Mouse (Mus musculus): ENCODE measurements around the gene Ank. TPM values are rescaled to one million over a fixed set of nuclear protein-coding genes. Genes with fewer than 3 reads are reported as not detected.
"Not testable (repeated sequence)": the region's sequence is repeated elsewhere in the genome, so short reads cannot be mapped to it uniquely, and the experiment has no call there.

The Ank gene
- polyA plus RNA-seq, 1 experiment = 9.7 TPM

DNA sequence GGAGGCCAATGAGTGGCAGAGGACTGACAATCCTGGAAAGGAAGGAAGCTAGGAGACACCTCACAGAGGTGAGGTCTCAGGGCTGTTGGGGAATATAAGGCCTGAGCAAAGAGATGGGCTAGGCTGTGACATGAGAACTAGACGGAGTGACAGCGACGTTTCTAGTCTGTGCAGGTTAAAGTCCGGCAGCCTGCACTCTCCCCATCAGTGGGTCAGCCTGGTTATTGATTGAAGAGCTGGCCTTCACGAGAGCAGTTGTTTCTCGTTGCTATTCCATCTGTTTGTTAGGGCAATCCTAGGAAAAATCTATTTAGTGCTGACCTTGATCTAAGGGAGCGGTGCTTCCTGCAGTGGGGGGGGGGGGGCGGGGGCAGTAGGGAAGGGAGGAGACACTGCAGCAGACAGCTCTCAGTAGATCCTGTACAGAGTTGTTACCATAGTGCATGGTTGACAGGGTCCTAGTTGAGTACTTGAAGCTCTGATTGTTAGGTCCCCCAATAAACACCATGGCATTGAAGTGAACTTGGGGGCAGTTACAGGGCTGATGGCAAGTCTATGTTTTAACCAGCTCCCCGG lies 21.6 kb upstream of the Ank start:
- Histone ChIP-seq H3K9me3 (replicated peaks; ENCODE audit: control insufficient read depth, insufficient read depth, low read length, poor library complexity, severe bottlenecking) (no peaks in the 10 kb centered on the region), H3K4me3 (ENCODE audit: low read depth, low read length) (no peak overlapping the region), H3K27ac (ENCODE audit: insufficient read depth, low read length) (no peak overlapping the region), H3K9ac (ENCODE audit: low read depth, poor library complexity, severe bottlenecking) (no peak overlapping the region), H3K4me1 (ENCODE audit: control insufficient read depth, insufficient read depth, low read length) (no peaks in the 10 kb centered on the region), H3K36me3 (ENCODE audit: control insufficient read depth, insufficient read depth, low read length, poor library complexity, severe bottlenecking) (no peaks in the 10 kb centered on the region), H3K27me3 (ENCODE audit: control insufficient read depth, insufficient read depth, low read length, poor library complexity, severe bottlenecking) (no peaks in the 10 kb centered on the region)
- TF ChIP-seq POLR2A (IDR thresholded peaks at IDR 0.05; ENCODE audit: insufficient read depth, low read length) (no peak), CTCF (IDR thresholded peaks at IDR 0.05; ENCODE audit: low read depth, low read length) (no peak), EP300 (IDR thresholded peaks at IDR 0.05; ENCODE audit: insufficient read depth, low read depth, low read length) (no peak)

DNA sequence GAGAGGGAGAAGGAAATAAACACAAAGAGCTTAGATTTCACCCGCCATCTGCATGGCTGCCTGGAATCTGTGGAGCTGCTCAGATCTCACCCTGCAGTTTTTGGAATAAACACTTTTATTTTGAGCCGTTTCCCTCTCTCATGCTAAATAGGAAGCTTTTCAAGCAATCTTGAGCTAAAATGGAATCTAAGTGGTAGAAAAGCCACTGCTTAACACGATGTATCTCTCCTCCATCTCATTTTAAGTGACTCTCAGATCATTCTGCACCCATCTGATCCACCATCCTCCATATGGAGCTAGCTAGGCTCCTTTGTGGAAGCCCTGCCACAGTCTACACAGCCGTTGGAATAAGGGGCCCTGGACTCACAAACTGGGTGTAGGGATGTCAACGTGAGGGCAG lies 15.8 kb upstream of the Ank start:
- Histone ChIP-seq H3K36me3 (ENCODE audit: control insufficient read depth, insufficient read depth, low read length, poor library complexity, severe bottlenecking) (no peaks in the 10 kb centered on the region), H3K27ac (ENCODE audit: insufficient read depth, low read length) (no peak overlapping the region), H3K27me3 (ENCODE audit: control insufficient read depth, insufficient read depth, low read length, poor library complexity, severe bottlenecking) (no peaks in the 10 kb centered on the region), H3K4me3 (ENCODE audit: low read depth, low read length) (no peak overlapping the region), H3K4me1 (ENCODE audit: control insufficient read depth, insufficient read depth, low read length) (no peaks in the 10 kb centered on the region), H3K9me3 (replicated peaks; ENCODE audit: control insufficient read depth, insufficient read depth, low read length, poor library complexity, severe bottlenecking) (no peaks in the 10 kb centered on the region), H3K9ac (ENCODE audit: low read depth, poor library complexity, severe bottlenecking) (no peak overlapping the region)
- no peak for TF ChIP-seq CTCF (IDR thresholded peaks at IDR 0.05; ENCODE audit: low read depth, low read length)

DNA sequence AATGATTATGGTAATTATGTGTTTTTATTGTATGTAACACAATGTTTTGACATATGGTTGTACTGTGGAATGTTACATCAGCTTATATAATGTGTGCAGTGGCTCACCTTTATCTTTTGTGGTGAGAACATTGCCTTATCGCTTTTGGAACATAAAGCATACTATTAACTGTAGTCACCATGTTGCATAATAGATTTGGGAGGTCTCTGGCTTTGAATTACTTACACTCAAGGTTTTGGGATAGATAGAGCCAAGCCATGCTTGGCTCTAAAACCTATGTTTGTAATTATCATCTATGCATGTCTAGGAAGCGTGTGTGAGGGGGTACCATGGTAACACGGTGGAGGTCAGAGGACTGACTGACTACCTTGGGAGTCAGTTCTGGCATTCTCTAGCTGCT lies 14.7 kb upstream of the Ank start:
- Histone ChIP-seq H3K4me1 (ENCODE audit: control insufficient read depth, insufficient read depth, low read length) (no peaks in the 10 kb centered on the region), H3K36me3 (ENCODE audit: control insufficient read depth, insufficient read depth, low read length, poor library complexity, severe bottlenecking) (no peaks in the 10 kb centered on the region), H3K9me3 (replicated peaks; ENCODE audit: control insufficient read depth, insufficient read depth, low read length, poor library complexity, severe bottlenecking) (no peaks in the 10 kb centered on the region), H3K4me3 (ENCODE audit: low read depth, low read length) (no peak overlapping the region), H3K9ac (ENCODE audit: low read depth, poor library complexity, severe bottlenecking) (no peak overlapping the region), H3K27me3 (ENCODE audit: control insufficient read depth, insufficient read depth, low read length, poor library complexity, severe bottlenecking) (no peaks in the 10 kb centered on the region), H3K27ac (ENCODE audit: insufficient read depth, low read length) (no peak overlapping the region)
- TF ChIP-seq EP300 (IDR thresholded peaks at IDR 0.05; ENCODE audit: insufficient read depth, low read depth, low read length) = no peak
- TF ChIP-seq POLR2A (IDR thresholded peaks at IDR 0.05; ENCODE audit: insufficient read depth, low read length) = no peak
- TF ChIP-seq CTCF (IDR thresholded peaks at IDR 0.05; ENCODE audit: low read depth, low read length) = no peak

- no peak overlapping the region for H3K4me3 ChIP-seq (ENCODE audit: low read depth, low read length)
- no peaks in the 10 kb centered on the region for H3K36me3 ChIP-seq (ENCODE audit: control insufficient read depth, insufficient read depth, low read length, poor library complexity, severe bottlenecking)
- H3K9me3 ChIP-seq (replicated peaks; ENCODE audit: control insufficient read depth, insufficient read depth, low read length, poor library complexity, severe bottlenecking) = no peaks in the 10 kb centered on the region
- no peak overlapping the region for H3K27ac ChIP-seq (ENCODE audit: insufficient read depth, low read length)
- H3K4me1 ChIP-seq (ENCODE audit: control insufficient read depth, insufficient read depth, low read length) = no peaks in the 10 kb centered on the region
- H3K9ac ChIP-seq (ENCODE audit: low read depth, poor library complexity, severe bottlenecking) = no peak overlapping the region
- no peaks in the 10 kb centered on the region for H3K27me3 ChIP-seq (ENCODE audit: control insufficient read depth, insufficient read depth, low read length, poor library complexity, severe bottlenecking)
- TF ChIP-seq EP300 (IDR thresholded peaks at IDR 0.05; ENCODE audit: insufficient read depth, low read depth, low read length) (no peak), POLR2A (IDR thresholded peaks at IDR 0.05; ENCODE audit: insufficient read depth, low read length) (no peak), CTCF (IDR thresholded peaks at IDR 0.05; ENCODE audit: low read depth, low read length) (no peak)
Observed at GRCm38 (mm10) chr15:27452496-27452895, 14.0 kb upstream of the Ank start.

GRCm38 (mm10) chr15:27457001-27457400 lies 9.5 kb upstream of the Ank start:
- Histone ChIP-seq H3K4me3 (ENCODE audit: low read depth, low read length) (no peak overlapping the region), H3K4me1 (ENCODE audit: control insufficient read depth, insufficient read depth, low read length) (no peaks in the 10 kb centered on the region), H3K36me3 (ENCODE audit: control insufficient read depth, insufficient read depth, low read length, poor library complexity, severe bottlenecking) (no peaks in the 10 kb centered on the region), H3K27ac (ENCODE audit: insufficient read depth, low read length) (no peak overlapping the region), H3K9me3 (replicated peaks; ENCODE audit: control insufficient read depth, insufficient read depth, low read length, poor library complexity, severe bottlenecking) (no peaks in the 10 kb centered on the region), H3K9ac (ENCODE audit: low read depth, poor library complexity, severe bottlenecking) (no peak overlapping the region), H3K27me3 (ENCODE audit: control insufficient read depth, insufficient read depth, low read length, poor library complexity, severe bottlenecking) (no peaks in the 10 kb centered on the region)
- no peak for TF ChIP-seq POLR2A (IDR thresholded peaks at IDR 0.05; ENCODE audit: insufficient read depth, low read length)
- TF ChIP-seq EP300 (IDR thresholded peaks at IDR 0.05; ENCODE audit: insufficient read depth, low read depth, low read length) = no peak
- no peak for TF ChIP-seq CTCF (IDR thresholded peaks at IDR 0.05; ENCODE audit: low read depth, low read length)

DNA sequence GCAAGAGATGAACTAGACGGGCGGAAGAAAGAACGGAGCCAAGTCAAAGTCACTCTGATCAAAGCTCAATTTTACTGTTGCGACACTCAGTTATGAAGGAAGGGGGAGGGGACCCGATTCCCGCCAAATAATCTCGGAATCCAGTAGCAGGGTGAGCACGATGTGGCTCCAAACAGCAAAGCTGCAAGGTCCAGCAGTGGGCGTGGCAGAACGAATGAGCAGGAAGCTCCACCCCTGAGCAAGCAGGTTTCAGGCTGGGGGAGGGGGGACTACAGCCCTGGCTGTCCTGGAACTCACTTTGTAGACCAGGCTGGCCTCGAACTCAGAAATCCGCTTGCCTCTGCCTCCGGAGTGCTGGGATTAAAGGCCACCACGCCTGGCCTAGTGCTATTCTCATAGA lies 6.7 kb upstream of the Ank start:
- not testable (repeated sequence) for H3K27ac ChIP-seq (ENCODE audit: insufficient read depth, low read length); H3K27me3 ChIP-seq (ENCODE audit: control insufficient read depth, insufficient read depth, low read length, poor library complexity, severe bottlenecking); H3K9ac ChIP-seq (ENCODE audit: low read depth, poor library complexity, severe bottlenecking); H3K4me3 ChIP-seq (ENCODE audit: low read depth, low read length); H3K4me1 ChIP-seq (ENCODE audit: control insufficient read depth, insufficient read depth, low read length); H3K36me3 ChIP-seq (ENCODE audit: control insufficient read depth, insufficient read depth, low read length, poor library complexity, severe bottlenecking); H3K9me3 ChIP-seq (replicated peaks; ENCODE audit: control insufficient read depth, insufficient read depth, low read length, poor library complexity, severe bottlenecking)

Data from ES-Bruce4 (cell line).